Mouse (Mus musculus) limb, embryonic 15.5 days (tissue): ENCODE results near the gene Phgr1. TPM values are rescaled to one million over a fixed set of nuclear protein-coding genes. Genes with fewer than 3 reads are reported as not detected.

Experiments used
- ATAC-seq: fragments of 200-750 bp; cut with Nextera tagmentation; 2 replicates; pipeline ENCODE4 v1.8.0; 2017; ENCODE audit warnings: low read depth, moderate TSS enrichment; ENCODE audit not compliant: insufficient number of reproducible peaks, low FRiP score, low TSS enrichment
- H3K27ac ChIP-seq: fragments of 300-500 bp; sonication (generic); 2 replicates; pipeline ENCODE4 v1.5.1; 2015; ENCODE audit warnings: moderate library complexity, mild to moderate bottlenecking, inconsistent platforms
- H3K27me3 ChIP-seq: fragments of 300-500 bp; sonication (generic); 2 replicates; pipeline ENCODE4 v1.6.1; 2015; ENCODE audit warnings: inconsistent platforms
- H3K36me3 ChIP-seq: fragments of 300-500 bp; sonication (generic); 2 replicates; pipeline ENCODE4 v1.6.1; 2015; ENCODE audit warnings: inconsistent platforms
- H3K4me1 ChIP-seq: fragments of 300-500 bp; sonication (generic); 2 replicates; pipeline ENCODE4 v1.6.1; 2015; ENCODE audit warnings: inconsistent platforms
- H3K4me2 ChIP-seq: fragments of 300-500 bp; sonication (generic); 2 replicates; pipeline ENCODE4 v1.6.1; 2015; ENCODE audit warnings: mild to moderate bottlenecking, inconsistent platforms
- H3K4me3 ChIP-seq: fragments of 300-500 bp; sonication (generic); 2 replicates; pipeline ENCODE4 v1.5.1; 2015; ENCODE audit warnings: mild to moderate bottlenecking, inconsistent platforms
- H3K9ac ChIP-seq: fragments of 300-500 bp; sonication (generic); 2 replicates; pipeline ENCODE4 v1.6.1; 2015; ENCODE audit warnings: inconsistent platforms
- H3K9me3 ChIP-seq: fragments of 300-500 bp; sonication (generic); 2 replicates; pipeline ENCODE4 v1.6.1; 2016; ENCODE audit warnings: inconsistent platforms
- WGBS: fragments of 180-500 bp; shearing (Covaris S2); methylation state at CpG from one replicate; pipeline ENCODE4 v1.1.7; 2015; 5-methylcytosine and 5-hydroxymethylcytosine counted together
- polyA plus RNA-seq: library from polyadenylated mRNA; unstranded; fragments of >200 nt; fragmentation: Nextera tagmentation; extraction: Ambion mirVana; gene quantifications from 2 replicates; pipeline ENCODE4 v1.2.1, GENCODE M21; 2015

Gene Phgr1
- polyA plus RNA-seq, 1 experiment from 2014 or later: 2.7 TPM

DNA sequence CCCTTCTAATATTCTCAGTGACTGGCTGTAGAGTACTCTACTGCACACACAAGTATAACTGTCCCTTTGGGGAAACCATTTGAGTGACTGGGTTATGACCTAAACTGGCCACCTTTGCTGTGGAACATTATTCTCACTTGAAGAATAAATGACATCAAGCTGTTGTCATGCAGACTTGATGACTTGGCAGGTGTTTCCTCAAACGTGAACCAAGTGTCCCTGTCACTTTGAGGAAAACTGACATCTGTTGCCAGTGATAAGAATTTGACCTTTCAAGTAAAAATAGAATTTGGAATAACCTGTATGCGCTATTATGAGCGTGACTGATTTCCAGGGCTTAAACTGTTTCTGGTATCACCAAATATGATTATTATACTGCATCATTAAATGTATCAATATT lies 32.2 kb upstream of the Phgr1 start:
- Histone ChIP-seq H3K4me1 (peaks cover 8% of the 10 kb centered on the region), H3K9me3 (no peaks in the 10 kb centered on the region), H3K27ac (no peak overlapping the region), H3K9ac (no peak overlapping the region), H3K4me3 (no peak overlapping the region), H3K36me3 (no peaks in the 10 kb centered on the region), H3K27me3 (peaks cover 23% of the 10 kb centered on the region), H3K4me2 (no peak overlapping the region)
- 65% methylated on average over 3 of the region's 3 CpGs for WGBS
- ATAC-seq: no peak

DNA sequence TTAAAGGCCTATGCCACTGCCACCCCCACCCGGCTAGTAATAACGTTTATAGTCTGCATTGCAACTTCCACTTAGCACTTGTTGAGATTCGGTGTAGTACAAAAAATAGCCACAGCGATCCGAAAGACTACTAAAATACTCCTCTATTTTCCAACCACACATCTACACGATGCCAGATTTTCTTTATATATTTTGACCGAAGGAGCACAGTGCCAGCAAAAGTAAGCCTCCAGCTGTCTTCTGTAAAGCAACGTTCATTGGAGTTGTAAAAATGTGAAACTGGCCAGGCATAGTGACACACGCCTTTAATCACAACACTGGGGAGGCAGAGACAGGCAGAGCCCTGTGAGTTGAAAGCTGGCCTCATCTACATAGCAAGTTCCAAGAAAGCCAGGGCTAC lies 31.4 kb upstream of the Phgr1 start:
- 45% methylated on average over 9 of the region's 9 CpGs for WGBS
- H3K9me3 ChIP-seq: no peaks in the 10 kb centered on the region
- no peak overlapping the region for H3K4me3 ChIP-seq
- peaks cover 16% of the 10 kb centered on the region for H3K27me3 ChIP-seq
- ATAC-seq: no peak
- H3K9ac ChIP-seq: no peak overlapping the region
- H3K27ac ChIP-seq: no peak overlapping the region
- H3K36me3 ChIP-seq: no peaks in the 10 kb centered on the region
- H3K4me2 ChIP-seq: no peak overlapping the region
- peaks cover 11% of the 10 kb centered on the region for H3K4me1 ChIP-seq

- 27% methylated on average over 8 of the region's 8 CpGs for WGBS
- H3K27ac ChIP-seq: no peak overlapping the region
These were observed 29.2 kb upstream of the Phgr1 start for GRCm38 (mm10) chr2:118743261-118743943.

GRCm38 (mm10) chr2:118744621-118745020 lies 27.9 kb upstream of the Phgr1 start:
- 9% methylated on average over 7 of the region's 7 CpGs for WGBS
- H3K4me2 ChIP-seq: peak overlapping the region; percentile 97; the same call in 1 of the 2 replicates
- ATAC-seq: no peak

More at GRCm38 (mm10) chr2:118743261-118743943, 29.2 kb upstream of the Phgr1 start:
- ATAC-seq: no peak
- H3K4me3 ChIP-seq: no peak overlapping the region
- H3K36me3 ChIP-seq: no peaks in the 10 kb centered on the region
- peaks cover 30% of the 10 kb centered on the region for H3K4me1 ChIP-seq
- no peaks in the 10 kb centered on the region for H3K9me3 ChIP-seq
- H3K4me2 ChIP-seq: no peak overlapping the region
- H3K9ac ChIP-seq: no peak overlapping the region
- peaks cover 16% of the 10 kb centered on the region for H3K27me3 ChIP-seq

GRCm38 (mm10) chr2:118745232-118745884 lies 27.2 kb upstream of the Phgr1 start, which contains the start of gene Inafm2:
Gene Inafm2 (plus strand): TSS chr2:118745758.
- H3K27me3 ChIP-seq: peaks cover 16% of the 10 kb centered on the region
- peak within 1 kb of the TSS; percentile 43; the same call in 1 of the 2 replicates for H3K27ac ChIP-seq
- WGBS: under 1% methylated on average over 52 of the region's 57 CpGs
- no peaks in the 10 kb centered on the region for H3K9me3 ChIP-seq
- H3K4me3 ChIP-seq: peak within 1 kb of the TSS; percentile 91
- H3K4me1 ChIP-seq: peaks cover 46% of the 10 kb centered on the region
- peak; percentile 87 for ATAC-seq
- no peaks in the 10 kb centered on the region for H3K36me3 ChIP-seq
- H3K9ac ChIP-seq: peak within 1 kb of the TSS; percentile 79
- H3K4me2 ChIP-seq: peak within 1 kb of the TSS; percentile 97

More at GRCm38 (mm10) chr2:118744621-118745020, 27.9 kb upstream of the Phgr1 start:
- Histone ChIP-seq H3K9ac (no peak overlapping the region), H3K4me1 (peaks cover 39% of the 10 kb centered on the region), H3K36me3 (no peaks in the 10 kb centered on the region), H3K27ac (no peak overlapping the region), H3K4me3 (peak overlapping the region; percentile 91), H3K9me3 (no peaks in the 10 kb centered on the region), H3K27me3 (peaks cover 16% of the 10 kb centered on the region)

DNA sequence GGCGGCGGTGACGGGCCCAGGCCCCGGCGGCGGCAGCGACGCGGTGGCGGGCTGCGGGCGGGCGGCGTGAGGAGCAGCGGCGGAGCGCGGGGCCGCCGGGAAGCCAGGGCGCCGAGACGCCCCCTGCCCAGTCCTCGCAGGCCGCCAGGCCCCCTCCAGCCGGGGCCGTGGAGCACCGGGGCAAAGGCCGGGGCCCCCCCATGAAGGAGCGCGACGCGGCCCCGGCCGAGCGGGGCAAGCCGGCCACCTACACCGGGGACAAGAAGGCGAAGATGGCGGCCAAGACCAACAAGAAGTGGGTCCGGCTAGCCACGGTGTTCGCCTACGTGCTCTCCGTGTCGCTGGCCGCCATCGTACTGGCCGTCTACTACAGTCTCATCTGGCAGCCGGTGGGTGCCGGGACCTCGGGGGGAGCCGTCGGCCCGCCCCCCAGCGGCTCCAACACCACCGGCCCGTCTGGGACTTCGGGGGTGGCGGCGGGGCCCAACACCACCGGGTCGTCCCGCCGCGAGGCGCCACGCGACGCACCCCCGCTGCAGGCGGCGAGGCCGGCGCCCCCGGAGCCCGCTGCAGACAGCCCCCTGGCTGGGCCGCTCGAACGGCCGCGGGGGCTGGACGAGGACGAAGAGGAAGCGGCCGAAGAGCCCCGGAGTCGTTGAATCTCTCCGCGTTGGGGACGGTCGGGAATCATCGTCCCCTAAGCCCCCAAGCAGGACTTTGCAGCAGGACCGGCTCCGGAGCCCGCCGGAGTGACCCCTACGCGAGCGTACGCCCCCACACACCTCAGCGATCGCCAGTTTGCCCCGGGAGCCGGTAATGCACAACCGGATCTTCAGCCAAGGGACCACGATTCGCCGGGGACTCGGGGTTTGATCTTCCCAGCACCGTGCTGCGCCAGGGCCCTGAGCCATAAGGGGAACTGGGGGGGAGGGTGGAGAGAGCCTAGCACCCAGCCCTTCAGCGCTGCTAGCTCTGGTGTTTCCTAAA lies 26.4 kb upstream of the Phgr1 start:
- H3K4me1 ChIP-seq: peaks cover 48% of the 10 kb centered on the region
- peak overlapping the region; percentile 91 for H3K4me3 ChIP-seq
- no peaks in the 10 kb centered on the region for H3K9me3 ChIP-seq
- peak overlapping the region; percentile 43; the same call in 1 of the 2 replicates for H3K27ac ChIP-seq
- ATAC-seq: 0 out of 2 replicates have a peak, but pooled peaks have one; percentile 11
- peak overlapping the region; percentile 79 for H3K9ac ChIP-seq
- WGBS: under 1% methylated on average over 95 of the region's 113 CpGs
- no peaks in the 10 kb centered on the region for H3K36me3 ChIP-seq
- peak overlapping the region; percentile 97 for H3K4me2 ChIP-seq
- peaks cover 16% of the 10 kb centered on the region for H3K27me3 ChIP-seq

GRCm38 (mm10) chr2:118747301-118747960 lies 25.1 kb upstream of the Phgr1 start:
- WGBS: 23% methylated on average over 10 of the region's 10 CpGs
- H3K27ac ChIP-seq: no peak overlapping the region
- peaks cover 13% of the 10 kb centered on the region; the same call in 1 of the 2 replicates for H3K27me3 ChIP-seq
- no peak overlapping the region for H3K9ac ChIP-seq
- peak overlapping the region; percentile 91 for H3K4me3 ChIP-seq
- H3K36me3 ChIP-seq: no peaks in the 10 kb centered on the region
- H3K4me2 ChIP-seq: peak overlapping the region; percentile 97
- ATAC-seq: no peak
- H3K4me1 ChIP-seq: peaks cover 56% of the 10 kb centered on the region
- H3K9me3 ChIP-seq: no peaks in the 10 kb centered on the region

DNA sequence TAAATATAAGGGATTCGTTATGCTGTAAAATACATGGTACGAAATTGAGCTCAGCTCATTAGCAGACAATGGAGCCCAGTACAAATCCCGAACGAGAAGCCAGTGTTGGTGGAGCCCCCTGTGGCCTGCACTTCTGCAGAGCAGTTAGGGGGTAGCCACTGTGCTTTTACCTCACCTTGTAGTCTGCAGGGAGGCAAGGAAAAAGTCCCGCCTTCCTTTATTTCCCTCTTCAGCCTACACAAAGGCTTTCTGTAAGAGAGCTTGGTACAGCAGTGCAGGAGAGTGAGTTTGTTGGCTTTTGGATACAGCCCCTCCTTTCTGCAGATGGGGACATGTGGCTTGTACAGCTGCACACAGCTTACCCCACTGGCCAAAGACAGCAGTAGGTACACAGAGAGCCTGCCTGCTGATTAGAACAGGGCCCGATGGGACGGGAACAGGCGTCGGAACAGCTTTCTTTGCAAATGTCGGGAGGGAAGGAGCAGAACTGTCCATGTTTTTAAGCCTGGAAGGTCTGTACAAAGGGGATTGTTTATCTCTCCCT lies 23.2 kb upstream of the Phgr1 start:
- no peak overlapping the region for H3K9ac ChIP-seq
- no peak overlapping the region for H3K27ac ChIP-seq
- H3K9me3 ChIP-seq: no peaks in the 10 kb centered on the region
- WGBS: 47% methylated on average over 10 of the region's 10 CpGs
- no peak overlapping the region for H3K4me3 ChIP-seq
- H3K36me3 ChIP-seq: no peaks in the 10 kb centered on the region
- H3K4me1 ChIP-seq: peaks cover 59% of the 10 kb centered on the region
- peaks cover 6% of the 10 kb centered on the region; the same call in 1 of the 2 replicates for H3K27me3 ChIP-seq
- no peak overlapping the region for H3K4me2 ChIP-seq
- ATAC-seq: no peak

DNA sequence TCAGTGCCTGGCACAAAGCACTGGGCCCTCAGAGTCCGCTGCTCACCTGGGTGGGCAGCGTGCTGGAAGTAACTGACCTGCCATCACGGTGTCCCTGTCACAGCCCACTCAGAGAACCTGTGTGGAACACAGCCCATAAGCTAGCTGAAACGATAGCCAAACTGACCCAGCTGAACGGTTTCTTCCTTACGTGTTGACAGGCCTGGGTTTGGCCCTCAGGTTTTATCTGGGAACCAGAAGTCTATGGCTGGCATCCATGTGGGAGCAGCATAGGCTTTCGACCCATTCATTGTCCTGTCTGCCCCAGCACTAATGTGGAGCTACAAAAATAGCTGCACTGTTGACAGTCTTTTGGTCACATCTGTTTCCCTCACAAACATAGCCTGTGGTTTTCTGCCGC lies 22.1 kb upstream of the Phgr1 start:
- ATAC-seq: no peak
- Histone ChIP-seq H3K27me3 (no peaks in the 10 kb centered on the region), H3K27ac (peak overlapping the region; percentile 14; the same call in 1 of the 2 replicates), H3K4me3 (no peak overlapping the region), H3K9ac (no peak overlapping the region), H3K9me3 (no peaks in the 10 kb centered on the region), H3K4me2 (no peak overlapping the region), H3K4me1 (peaks cover 50% of the 10 kb centered on the region), H3K36me3 (no peaks in the 10 kb centered on the region)
- WGBS: 65% methylated on average over 8 of the region's 8 CpGs

DNA sequence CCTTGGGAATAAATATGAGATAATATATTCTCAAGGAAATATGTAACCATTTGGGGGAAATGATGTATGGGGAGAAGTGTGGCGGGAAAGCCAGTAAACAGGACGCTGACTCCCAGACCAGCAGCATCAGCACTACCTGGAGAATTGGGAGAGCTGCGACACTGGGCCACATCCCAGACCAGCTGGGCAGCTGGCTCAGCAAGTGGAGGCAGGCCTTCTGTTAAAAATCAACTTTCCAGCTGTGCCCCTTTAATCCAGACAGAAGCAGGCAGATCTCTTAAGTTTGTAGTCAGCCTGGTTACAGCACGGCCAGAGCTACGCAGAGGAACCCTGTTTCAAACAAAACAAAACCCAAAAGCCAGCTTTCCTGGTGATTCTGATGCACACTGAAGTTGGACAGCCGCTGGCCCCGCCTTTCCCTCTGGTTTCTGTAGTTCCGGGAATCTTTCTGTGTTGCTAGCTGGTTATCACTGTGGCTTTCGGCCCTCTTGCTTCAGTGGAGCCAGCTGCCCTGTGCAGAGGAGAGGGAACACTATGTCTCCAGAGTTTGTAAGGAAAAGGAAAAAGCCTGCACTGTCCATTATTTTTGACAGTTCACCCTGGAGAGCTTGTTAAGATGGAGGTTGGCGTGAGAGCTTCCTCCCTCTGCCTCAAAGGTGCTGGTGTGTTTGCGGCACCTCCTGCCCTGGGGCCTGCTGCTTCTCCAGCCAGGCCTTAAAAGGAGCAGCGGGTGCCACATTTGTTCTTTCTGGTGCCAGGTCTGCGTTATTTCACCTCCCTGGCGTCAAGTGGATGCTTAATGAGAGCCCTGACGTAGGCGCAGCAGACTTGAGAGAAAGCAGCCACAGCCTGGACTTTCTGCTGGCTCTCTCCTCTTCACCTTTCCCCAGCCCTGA lies 20.4 kb upstream of the Phgr1 start:
- Histone ChIP-seq H3K27me3 (no peaks in the 10 kb centered on the region), H3K4me2 (no peak overlapping the region), H3K36me3 (no peaks in the 10 kb centered on the region), H3K9me3 (no peaks in the 10 kb centered on the region), H3K4me3 (no peak overlapping the region), H3K4me1 (peaks cover 44% of the 10 kb centered on the region), H3K27ac (no peak overlapping the region), H3K9ac (no peak overlapping the region)
- ATAC-seq: no peak
- WGBS: 53% methylated on average over 16 of the region's 16 CpGs
